Mouse (Mus musculus) limb, embryonic 14.5 days (tissue): Measurements from ENCODE around the gene Pgbd5. TPM values are rescaled to one million over a fixed set of nuclear protein-coding genes. Genes with fewer than 3 reads are reported as not detected.
A peak's percentile ranks its signal among the peaks of the same experiment; 100 is the strongest.

Experiments used
- ATAC-seq: fragments of 200-750 bp; cut with Nextera tagmentation; 2 replicates; pipeline ENCODE4 v1.8.0; 2017; ENCODE audit warnings: low read depth, moderate number of reproducible peaks, moderate TSS enrichment; ENCODE audit not compliant: low FRiP score
- DNase-seq: peaks from one replicate; pipeline ENCODE4 v3.0.0-alpha.2; 2015; ENCODE audit warnings: low spot score
- H3K27ac ChIP-seq: fragments of 300-500 bp; sonication (generic); replicated peaks from 2 replicates; pipeline ENCODE4 v1.5.1; 2014; ENCODE audit warnings: low read depth, mild to moderate bottlenecking, low read length, moderate library complexity, mixed read lengths
- H3K27me3 ChIP-seq: fragments of 300-500 bp; sonication (generic); 2 replicates; pipeline ENCODE4 v1.6.1; 2014; ENCODE audit warnings: low read length, mixed read lengths; ENCODE audit not compliant: control insufficient read depth, insufficient read depth
- H3K36me3 ChIP-seq: fragments of 300-500 bp; sonication (generic); 2 replicates; pipeline ENCODE4 v1.6.1; 2014; ENCODE audit warnings: mild to moderate bottlenecking, low read length, moderate library complexity, mixed read lengths; ENCODE audit not compliant: control insufficient read depth, insufficient read depth
- H3K4me1 ChIP-seq: fragments of 300-500 bp; sonication (generic); 2 replicates; pipeline ENCODE4 v1.6.1; 2014; ENCODE audit warnings: antibody characterized with exemption, low read length, mixed read lengths; ENCODE audit not compliant: control insufficient read depth, insufficient read depth
- H3K4me2 ChIP-seq: fragments of 300-500 bp; sonication (generic); replicated peaks from 2 replicates; pipeline ENCODE4 v1.6.1; 2014; ENCODE audit warnings: low read depth, mild to moderate bottlenecking, low read length, moderate library complexity; ENCODE audit not compliant: severe bottlenecking
- H3K4me3 ChIP-seq: fragments of 300-500 bp; sonication (generic); replicated peaks from 2 replicates; pipeline ENCODE4 v1.5.1; 2014; ENCODE audit warnings: low read length
- H3K9ac ChIP-seq: fragments of 300-500 bp; sonication (generic); 2 replicates; pipeline ENCODE4 v1.6.1; 2014; ENCODE audit warnings: mild to moderate bottlenecking, low read depth, low read length, moderate library complexity; ENCODE audit not compliant: severe bottlenecking
- H3K9me3 ChIP-seq: fragments of 300-500 bp; sonication (generic); 2 replicates; pipeline ENCODE4 v1.6.1; 2016; ENCODE audit warnings: low read length; ENCODE audit not compliant: control insufficient read depth
- POLR2A ChIP-seq: fragments of 200-500 bp; IDR thresholded peaks from 2 replicates; pipeline ENCODE4 v1.8.0; 2012; ENCODE audit warnings: inconsistent platforms, mild to moderate bottlenecking, moderate library complexity, borderline replicate concordance; ENCODE audit not compliant: insufficient read depth, insufficient read length; ENCODE audit errors: extremely low read depth
- WGBS: fragments of 180-500 bp; shearing (Covaris S2); extraction: QIAGEN DNeasy Blood & Tissue Kit; methylation state at CpG from one replicate; pipeline ENCODE4 v1.1.7; 2014; 5-methylcytosine and 5-hydroxymethylcytosine counted together
- polyA plus RNA-seq, 2 experiments: library from polyadenylated mRNA; depleted of rRNA in 1 of 2; stranded (reverse) in 1 of 2; unstranded in 1 of 2; fragments of >200 nt; fragmentation: Nextera tagmentation in 1 of 2; extraction: Ambion mirVana in 1 of 2; gene quantifications; 2 replicates each; pipeline versions ENCODE4 v1.2.1 to v1.2.3; 2012 to 2014

Pgbd5 gene
- polyA plus RNA-seq, 2 experiments: 3.9 to 8.0 TPM

DNA sequence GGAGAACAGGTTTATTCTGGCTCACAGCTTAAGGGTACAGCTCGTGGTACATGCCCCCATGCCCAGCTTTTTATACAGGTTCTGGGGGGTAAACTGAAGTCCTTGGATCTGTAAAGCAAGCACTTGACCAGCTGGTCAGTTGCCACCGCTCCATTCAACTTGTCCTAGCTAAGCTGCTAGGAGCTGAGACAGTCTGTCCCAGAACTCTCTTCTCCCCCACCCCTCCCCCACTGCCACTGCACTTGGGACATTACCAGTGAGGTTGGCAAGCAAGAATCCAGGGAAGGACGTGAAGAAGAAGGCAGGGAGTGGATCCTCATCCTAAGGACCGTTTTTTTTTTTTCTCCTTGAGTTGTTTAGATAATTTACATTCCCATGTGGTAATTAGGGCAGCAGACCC is 2.7 kb downstream of the Pgbd5 start:
- 21% methylated on average over 4 of the region's 4 CpGs for WGBS

GRCm38 (mm10) chr8:124435707-124436243 is 3.7 kb downstream of the Pgbd5 start:
- Histone ChIP-seq H3K27me3 (peaks cover 21% of the 10 kb centered on the region), H3K9me3 (no peaks in the 10 kb centered on the region), H3K4me1 (0 out of 2 replicates have a peak, but pooled peaks cover 1% of the 10 kb centered on the region), H3K9ac (no peak overlapping the region), H3K4me2 (no peak overlapping the region), H3K27ac (no peak overlapping the region), H3K36me3 (no peaks in the 10 kb centered on the region), H3K4me3 (no peak overlapping the region)
- ATAC-seq (no peak), DNase-seq (no peak)
- TF ChIP-seq POLR2A: no peak
- WGBS: 68% methylated on average over 10 of the region's 10 CpGs

More for the DNA sequence above, 2.7 kb downstream of the Pgbd5 start:
- H3K36me3 ChIP-seq: no peaks in the 10 kb centered on the region
- H3K27ac ChIP-seq: no peak overlapping the region
- no peak overlapping the region for H3K4me3 ChIP-seq
- no peak for ATAC-seq
- H3K9ac ChIP-seq: no peak overlapping the region
- H3K4me1 ChIP-seq: no peaks in the 10 kb centered on the region
- no peak for DNase-seq
- peaks cover 21% of the 10 kb centered on the region for H3K27me3 ChIP-seq
- no peaks in the 10 kb centered on the region for H3K9me3 ChIP-seq
- no peak overlapping the region for H3K4me2 ChIP-seq
- TF ChIP-seq POLR2A: no peak

GRCm38 (mm10) chr8:124435170-124435569 is 4.3 kb downstream of the Pgbd5 start:
- no peak for DNase-seq
- Histone ChIP-seq H3K4me1 (0 out of 2 replicates have a peak, but pooled peaks cover 3% of the 10 kb centered on the region), H3K4me3 (no peak overlapping the region), H3K27me3 (peaks cover 21% of the 10 kb centered on the region), H3K36me3 (no peaks in the 10 kb centered on the region), H3K9ac (no peak overlapping the region), H3K4me2 (no peak overlapping the region), H3K27ac (no peak overlapping the region), H3K9me3 (no peaks in the 10 kb centered on the region)
- ATAC-seq: no peak
- WGBS: 62% methylated on average over 4 of the region's 4 CpGs
- TF ChIP-seq POLR2A: no peak

- peak overlapping the region; percentile 55 for H3K4me3 ChIP-seq
- peak overlapping the region; percentile 97 for H3K4me2 ChIP-seq
- ATAC-seq: peak; percentile 100
- H3K27me3 ChIP-seq: peaks cover 21% of the 10 kb centered on the region
- peak overlapping the region; percentile 54 for H3K9ac ChIP-seq
- under 1% methylated on average over 50 of the region's 101 CpGs for WGBS
- peak; percentile 99 for DNase-seq
- TF ChIP-seq POLR2A: no peak
- H3K36me3 ChIP-seq: no peaks in the 10 kb centered on the region
- no peaks in the 10 kb centered on the region for H3K9me3 ChIP-seq
- H3K4me1 ChIP-seq: peaks cover 11% of the 10 kb centered on the region
- no peak overlapping the region for H3K27ac ChIP-seq
Measured at GRCm38 (mm10) chr8:124434126-124434790, 5.2 kb downstream of the Pgbd5 start.

DNA sequence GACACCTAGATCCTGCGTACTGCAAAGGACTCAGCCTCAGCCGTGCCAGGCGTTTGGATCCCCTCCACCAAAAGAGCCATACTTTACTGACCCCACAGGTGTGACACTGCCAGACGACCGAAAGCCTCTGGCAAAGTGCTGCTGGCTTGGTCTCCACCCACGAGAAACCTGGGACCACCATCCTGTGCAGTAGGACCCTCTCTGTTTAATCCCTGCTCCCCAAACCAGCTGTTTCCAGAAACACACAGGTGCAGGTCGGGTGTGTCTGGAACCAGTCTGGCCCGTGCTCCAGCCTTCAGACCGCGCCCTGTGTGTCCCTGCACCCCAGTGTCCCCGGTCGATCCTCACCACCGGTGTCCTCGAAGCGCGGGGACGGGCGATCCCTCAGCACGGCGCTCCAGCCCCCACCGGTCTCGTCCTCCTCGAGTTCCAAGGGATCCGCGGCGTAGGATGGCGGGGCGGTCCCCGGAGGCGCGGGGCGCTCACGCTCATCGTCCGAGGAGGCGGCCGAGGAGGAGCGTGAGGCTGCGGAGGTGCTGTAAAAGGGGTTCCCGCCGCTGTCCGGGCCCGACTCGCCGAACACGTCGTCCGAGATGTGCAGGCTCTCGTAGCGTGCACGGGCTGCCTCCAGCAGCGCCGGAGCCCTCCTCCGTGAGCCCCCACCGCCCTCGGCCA is 5.9 kb downstream of the Pgbd5 start:
- 0 out of 2 replicates have a peak, but pooled peaks have one; percentile 1 for ATAC-seq
- H3K36me3 ChIP-seq: no peaks in the 10 kb centered on the region
- no peak overlapping the region for H3K27ac ChIP-seq
- WGBS: 3% methylated on average over 30 of the region's 56 CpGs
- peaks cover 13% of the 10 kb centered on the region for H3K4me1 ChIP-seq
- peaks cover 21% of the 10 kb centered on the region for H3K27me3 ChIP-seq
- TF ChIP-seq POLR2A: no peak
- DNase-seq: no peak
- H3K4me3 ChIP-seq: peak overlapping the region; percentile 55
- peak overlapping the region; percentile 97 for H3K4me2 ChIP-seq
- H3K9me3 ChIP-seq: no peaks in the 10 kb centered on the region
- peak overlapping the region; percentile 54 for H3K9ac ChIP-seq
